7 mouse cellular contexts compared by ENCODE assay signal in the genomic region with DNA sequence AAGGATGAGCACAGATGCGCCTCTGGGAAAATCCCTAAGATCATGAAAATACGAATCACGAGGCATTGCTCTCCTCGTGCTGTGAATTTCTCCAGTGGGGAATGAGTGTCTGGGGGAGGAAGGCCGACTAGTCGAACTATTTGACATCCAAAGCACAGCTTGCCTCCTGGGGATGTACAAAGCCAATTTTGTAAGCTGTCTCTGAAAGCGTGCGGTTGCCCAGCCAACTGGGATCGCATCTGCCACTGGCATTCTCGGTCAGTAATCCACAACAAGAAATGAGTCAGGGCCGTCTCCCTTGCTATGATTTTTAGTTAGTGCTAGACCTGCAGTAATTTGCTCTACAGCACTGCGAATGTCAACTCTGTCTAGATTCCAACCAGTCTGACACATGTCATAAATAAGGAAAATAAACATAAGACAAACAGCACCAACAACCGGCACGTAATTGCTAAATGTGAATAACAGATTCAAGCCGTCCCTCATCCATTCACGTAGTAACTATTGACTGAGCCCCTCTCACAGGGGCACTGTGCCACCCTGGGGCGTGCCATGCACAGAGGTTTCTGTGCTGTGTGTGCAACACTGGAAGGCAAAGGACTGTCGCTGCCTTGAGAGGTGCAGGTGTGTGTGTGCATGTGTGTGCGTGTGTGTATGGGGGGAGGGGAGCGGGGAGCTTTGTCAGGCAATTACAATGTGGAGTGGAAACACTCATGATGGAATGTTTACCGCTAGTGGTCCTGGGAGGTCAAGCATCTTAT. TPM values are rescaled to one million over a fixed set of nuclear protein-coding genes. Genes with fewer than 3 reads are reported as not detected.
DNase-seq lines count a peak whose midpoint lies in the region.

No protein-coding gene starts in this region.

- peak; percentile 31 to 53 for DNase-seq in cerebellum, postnatal 25 days
- DNase-seq in gastrocnemius, postnatal 10 days, result peak; percentile 27
- DNase-seq in left cerebral cortex, adult 9 months (ENCODE audit: low spot score in 2 of 2), result peak; percentile 23 to 60
- peak; percentile 62 to 65 for DNase-seq in right cerebral cortex, adult 2 months (ENCODE audit: low spot score in 2 of 2)
- no peak for DNase-seq in urinary bladder, adult 18-20 months (ENCODE audit: low spot score in 2 of 2)
- no peak for DNase-seq in adipocyte (ENCODE audit: low spot score)
- DNase-seq in adrenal gland, adult 8-10 months, result no peak

RNA-seq across cellular contexts. Expression of gene Ptcd2, which starts 59.9 kb away (rescaled TPM):
- 10 to 100 TPM; 23.4 to 24.1 TPM for total RNA-seq in gastrocnemius, postnatal 10 days (2021)
- total RNA-seq in adrenal gland, adult 8-10 months (2022), result 10 to 100 TPM; 31.7 to 40.4 (median 35.0) TPM

Comparison
In these comparisons a context has a peak if more than half of its experiments do, and no peak if none do; other contexts are left out.
1. DNase-seq: peak in cerebellum, postnatal 25 days (2 of 2), gastrocnemius, postnatal 10 days (single experiment), left cerebral cortex, adult 9 months (2 of 2) and right cerebral cortex, adult 2 months (2 of 2); none in urinary bladder, adult 18-20 months (0 of 2), adipocyte (single experiment) and adrenal gland, adult 8-10 months (single experiment).